8 mouse cellular contexts compared by ENCODE assay signal in genomic region chr4:44065355-44066025, GRCm38 (mm10). TPM values are rescaled to one million over a fixed set of nuclear protein-coding genes. Genes with fewer than 3 reads are reported as not detected.
DNase-seq lines count a peak whose midpoint lies in the region; ATAC-seq lines count a peak whose summit lies in the region.

No protein-coding gene starts in this region.

- peak; percentile 94 for DNase-seq in adrenal gland, adult 18-20 months (ENCODE audit: low spot score in 2 of 2)
- DNase-seq in embryo, embryonic 10.5 days (ENCODE audit: low spot score) = peak; percentile 91
- peak; percentile 85 for DNase-seq in gastrocnemius, postnatal 14 days
- peak; percentile 67 to 96 for DNase-seq in left cerebral cortex, adult 9 months (ENCODE audit: low spot score in 2 of 2)
- peak; percentile 86 for DNase-seq in right cerebral cortex, postnatal 25 days
- peak; percentile 91 for DNase-seq in urinary bladder, postnatal 36 days (ENCODE audit: low spot score in 2 of 2)

- intact Hi-C loops in gastrocnemius, postnatal 14 days (cut with DNase I; ENCODE audit: low total_unique reads) = loop anchor here (2.0 kb wide), 1 partner anchor 51 kb away; no protein-coding TSS in a partner anchor

- ATAC-seq in inflammation-experienced regulatory T-cells, adult 6 months = peak; percentile 97
- peak; percentile 82 for ATAC-seq in megakaryocyte-erythroid progenitor cell, adult 5-6 weeks (replicated peaks; ENCODE audit: low FRiP score, low TSS enrichment, poor library complexity, severe bottlenecking)

RNA-seq across cellular contexts. Expression of gene Gne, which starts 18.5 kb away (rescaled TPM):
- total RNA-seq in adrenal gland, adult 18-20 months (2021) = 10 to 100 TPM; 30.1 to 35.3 TPM
- 10 to 100 TPM; 12.4 to 13.0 TPM for total RNA-seq in gastrocnemius, postnatal 14 days (2021)
- 10 to 100 TPM; 13.2 to 20.6 (median 19.4) TPM for polyA plus RNA-seq in inflammation-experienced regulatory T-cells, adult 6 months (2017; shearing (Covaris generic))
- 38.3 and 48.9 TPM in 2 replicates for total RNA-seq in megakaryocyte-erythroid progenitor cell, adult 5-6 weeks (2014; fragmentation: Nextera tagmentation)
- 35.4 and 42.6 TPM in 2 replicates for total RNA-seq in megakaryocyte-erythroid progenitor cell, adult 5-6 weeks (2017)

Comparison
In these comparisons a context has a peak if more than half of its experiments do, and no peak if none do; other contexts are left out.
1. Peak in every context shown above with its lines: DNase-seq and ATAC-seq.